Mouse (Mus musculus): ENCODE results near the gene Pmf1. TPM values are rescaled to one million over a fixed set of nuclear protein-coding genes. Genes with fewer than 3 reads are reported as not detected.
"Not testable (repeated sequence)": the region's sequence is repeated elsewhere in the genome, so short reads cannot be mapped to it uniquely, and the experiment has no call there.

Gene Pmf1
- polyA plus RNA-seq, 1 experiment from 2014 or later: 97.5 TPM

- Histone ChIP-seq H3K9me3 (replicated peaks; ENCODE audit: low read length) (no peaks in the 10 kb centered on the region), H3K27ac (0 out of 2 replicates have a peak overlapping the region, but pooled peaks have one; percentile 15), H3K4me1 (replicated peaks; ENCODE audit: insufficient read depth, low read length) (peaks cover 19% of the 10 kb centered on the region), H3K9ac (ENCODE audit: low read depth, low read length) (no peak overlapping the region), H3K36me3 (ENCODE audit: insufficient read depth, low read length) (0 out of 2 replicates have a peak, but pooled peaks cover 4% of the 10 kb centered on the region), H3K27me3 (ENCODE audit: insufficient read depth, low read length) (no peaks in the 10 kb centered on the region), H3K4me3 (replicated peaks; ENCODE audit: low read depth, low read length) (no peak overlapping the region), H3K4me2 (ENCODE audit: low read length) (peak overlapping the region; percentile 38)
- peak; percentile 72 for TF ChIP-seq CTCF (IDR thresholded peaks at IDR 0.05; ENCODE audit: low read depth)
- ATAC-seq (replicated peaks; ENCODE audit: low FRiP score, low read depth) (no peak), DNase-seq (ENCODE audit: low spot score) (peak; percentile 78)
- 16% methylated on average over 27 of the region's 27 CpGs for WGBS
These were observed 30.6 kb upstream of the Pmf1 start for GRCm38 (mm10) chr3:88440500-88441381.

DNA sequence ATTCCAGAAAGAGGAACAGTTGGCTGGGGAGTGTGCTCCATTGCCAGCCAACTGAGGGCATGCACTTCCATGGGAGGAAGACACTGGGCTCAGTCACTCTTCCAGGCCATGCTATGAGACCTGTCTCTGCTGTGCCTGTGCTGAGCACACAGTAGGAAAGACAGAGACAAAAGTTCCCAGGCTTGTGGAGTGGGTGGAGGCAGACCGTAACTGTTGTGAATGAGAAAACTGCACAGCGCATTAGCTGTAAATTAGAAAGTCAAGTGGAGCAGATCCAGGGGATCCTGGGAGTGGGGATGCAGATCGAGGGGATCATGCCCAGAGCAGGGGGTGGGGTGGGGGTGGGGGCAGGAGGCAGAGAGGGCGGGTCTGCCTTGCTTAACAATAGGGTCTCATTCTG, 29.5 kb upstream of the Pmf1 start:
- no peak for TF ChIP-seq CTCF (IDR thresholded peaks at IDR 0.05; ENCODE audit: low read depth)
- Histone ChIP-seq H3K9me3 (replicated peaks; ENCODE audit: low read length) (no peaks in the 10 kb centered on the region), H3K36me3 (ENCODE audit: insufficient read depth, low read length) (no peaks in the 10 kb centered on the region), H3K4me2 (ENCODE audit: low read length) (no peak overlapping the region), H3K27ac (no peak overlapping the region), H3K27me3 (ENCODE audit: insufficient read depth, low read length) (no peaks in the 10 kb centered on the region), H3K9ac (ENCODE audit: low read depth, low read length) (no peak overlapping the region), H3K4me3 (replicated peaks; ENCODE audit: low read depth, low read length) (no peak overlapping the region), H3K4me1 (replicated peaks; ENCODE audit: insufficient read depth, low read length) (peaks cover 19% of the 10 kb centered on the region)
- whole genome bisulfite sequencing: 52% methylated on average over 4 of the region's 4 CpGs
- ATAC-seq (replicated peaks; ENCODE audit: low FRiP score, low read depth) (no peak), DNase-seq (ENCODE audit: low spot score) (no peak)

DNA sequence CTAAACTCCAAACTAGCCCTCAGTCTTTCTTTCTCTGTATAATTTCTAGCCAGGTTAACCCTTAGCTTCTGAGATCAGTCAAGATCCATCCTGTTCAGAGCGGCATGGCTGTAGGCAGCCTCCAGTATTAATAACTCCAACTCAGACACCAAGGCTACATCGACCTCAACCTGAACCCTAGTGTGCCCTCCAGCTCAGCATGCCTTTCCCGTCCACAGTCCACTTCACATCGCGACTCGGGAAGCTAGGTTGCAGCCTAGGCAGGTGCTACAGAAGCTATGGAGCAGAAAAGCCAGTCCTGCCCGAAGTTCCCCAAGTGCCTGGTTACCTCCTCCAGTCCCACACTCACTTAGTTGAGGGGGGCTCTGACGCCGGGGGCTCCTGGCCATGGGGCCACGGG, 27.3 kb upstream of the Pmf1 start:
- ATAC-seq (replicated peaks; ENCODE audit: low FRiP score, low read depth) (peak; percentile 50; the same call in 1 of the 2 replicates), DNase-seq (ENCODE audit: low spot score) (peak; percentile 55)
- no peaks in the 10 kb centered on the region for H3K36me3 ChIP-seq (ENCODE audit: insufficient read depth, low read length)
- WGBS: 46% methylated on average over 10 of the region's 10 CpGs
- H3K4me3 ChIP-seq (replicated peaks; ENCODE audit: low read depth, low read length): no peak overlapping the region
- H3K9me3 ChIP-seq (replicated peaks; ENCODE audit: low read length): no peaks in the 10 kb centered on the region
- no peak for TF ChIP-seq CTCF (IDR thresholded peaks at IDR 0.05; ENCODE audit: low read depth)
- H3K4me2 ChIP-seq (ENCODE audit: low read length): peak overlapping the region; percentile 53; the same call in 1 of the 2 replicates
- H3K4me1 ChIP-seq (replicated peaks; ENCODE audit: insufficient read depth, low read length): peaks cover 19% of the 10 kb centered on the region
- peak overlapping the region; percentile 32; the same call in 1 of the 2 replicates for H3K9ac ChIP-seq (ENCODE audit: low read depth, low read length)
- no peaks in the 10 kb centered on the region for H3K27me3 ChIP-seq (ENCODE audit: insufficient read depth, low read length)
- H3K27ac ChIP-seq: peak overlapping the region; percentile 80

- 9% methylated on average over 29 of the region's 29 CpGs for WGBS
- peak; percentile 64 for TF ChIP-seq CTCF (IDR thresholded peaks at IDR 0.05; ENCODE audit: low read depth)
- peaks cover 19% of the 10 kb centered on the region for H3K4me1 ChIP-seq (replicated peaks; ENCODE audit: insufficient read depth, low read length)
- H3K36me3 ChIP-seq (ENCODE audit: insufficient read depth, low read length): no peaks in the 10 kb centered on the region
- peak; percentile 87 for ATAC-seq (replicated peaks; ENCODE audit: low FRiP score, low read depth)
- no peaks in the 10 kb centered on the region for H3K27me3 ChIP-seq (ENCODE audit: insufficient read depth, low read length)
- H3K27ac ChIP-seq: peak overlapping the region; percentile 80
- no peaks in the 10 kb centered on the region for H3K9me3 ChIP-seq (replicated peaks; ENCODE audit: low read length)
- peak overlapping the region; percentile 9; the same call in 1 of the 2 replicates for H3K9ac ChIP-seq (ENCODE audit: low read depth, low read length)
- peak; percentile 83 for DNase-seq (ENCODE audit: low spot score)
- peak overlapping the region; percentile 6; the same call in 1 of the 2 replicates for H3K4me3 ChIP-seq (replicated peaks; ENCODE audit: low read depth, low read length)
- H3K4me2 ChIP-seq (ENCODE audit: low read length): peak overlapping the region; percentile 53
These were observed 26.5 kb upstream of the Pmf1 start for GRCm38 (mm10) chr3:88436395-88437201.

GRCm38 (mm10) chr3:88435515-88435914, 25.4 kb upstream of the Pmf1 start:
- no peaks in the 10 kb centered on the region for H3K36me3 ChIP-seq (ENCODE audit: insufficient read depth, low read length)
- H3K27ac ChIP-seq: no peak overlapping the region
- H3K4me1 ChIP-seq (replicated peaks; ENCODE audit: insufficient read depth, low read length): peaks cover 19% of the 10 kb centered on the region
- DNase-seq (ENCODE audit: low spot score) (no peak), ATAC-seq (replicated peaks; ENCODE audit: low FRiP score, low read depth) (no peak)
- no peak overlapping the region for H3K9ac ChIP-seq (ENCODE audit: low read depth, low read length)
- no peaks in the 10 kb centered on the region for H3K9me3 ChIP-seq (replicated peaks; ENCODE audit: low read length)
- H3K4me3 ChIP-seq (replicated peaks; ENCODE audit: low read depth, low read length): no peak overlapping the region
- 42% methylated on average over 10 of the region's 10 CpGs for WGBS
- H3K27me3 ChIP-seq (ENCODE audit: insufficient read depth, low read length): no peaks in the 10 kb centered on the region
- TF ChIP-seq CTCF (IDR thresholded peaks at IDR 0.05; ENCODE audit: low read depth): no peak
- no peak overlapping the region for H3K4me2 ChIP-seq (ENCODE audit: low read length)

- peak; percentile 54 for TF ChIP-seq CTCF (IDR thresholded peaks at IDR 0.05; ENCODE audit: low read depth)
- not testable (repeated sequence) for H3K36me3 ChIP-seq (ENCODE audit: insufficient read depth, low read length); H3K27me3 ChIP-seq (ENCODE audit: insufficient read depth, low read length); DNase-seq (ENCODE audit: low spot score); H3K4me3 ChIP-seq (replicated peaks; ENCODE audit: low read depth, low read length); H3K9me3 ChIP-seq (replicated peaks; ENCODE audit: low read length); ATAC-seq (replicated peaks; ENCODE audit: low FRiP score, low read depth); H3K4me2 ChIP-seq (ENCODE audit: low read length); H3K27ac ChIP-seq; H3K9ac ChIP-seq (ENCODE audit: low read depth, low read length); H3K4me1 ChIP-seq (replicated peaks; ENCODE audit: insufficient read depth, low read length)
- 68% methylated on average over 8 of the region's 8 CpGs for WGBS
These were observed 18.5 kb upstream of the Pmf1 start for GRCm38 (mm10) chr3:88428639-88429038.

Measured in kidney, postnatal 0 days (tissue).